Mouse (Mus musculus): Measurements from ENCODE around the gene Atp5s. TPM values are rescaled to one million over a fixed set of nuclear protein-coding genes. Genes with fewer than 3 reads are reported as not detected.

The Atp5s gene
- polyA plus RNA-seq, 1 experiment from 2014 or later = 18.5 TPM

DNA sequence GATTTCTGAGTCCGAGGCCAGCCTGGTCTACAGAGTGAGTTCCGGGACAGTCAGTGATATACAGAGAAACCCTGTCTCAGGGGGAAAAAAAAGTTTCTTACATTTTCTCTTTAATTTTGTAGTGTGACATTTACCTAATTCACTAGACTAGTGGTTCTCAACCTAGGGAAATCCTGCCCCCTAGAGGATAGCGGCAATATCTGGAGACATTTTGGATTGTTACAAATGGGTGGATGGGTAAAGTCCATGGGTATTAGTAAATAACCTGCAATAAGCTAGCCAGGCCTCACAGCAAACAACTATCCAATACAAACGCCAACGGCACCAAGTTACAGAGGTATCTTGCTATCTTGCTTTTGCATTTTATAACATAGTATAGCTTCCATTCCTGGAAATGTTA is 28.0 kb upstream of the Atp5s start:
- Histone ChIP-seq H3K36me3 (ENCODE audit: insufficient read depth, low read length) (no peaks in the 10 kb centered on the region; the same call in 1 of the 2 replicates), H3K4me1 (ENCODE audit: insufficient read depth, low read depth, low read length) (no peaks in the 10 kb centered on the region), H3K4me3 (ENCODE audit: low read depth, low read length) (no peak overlapping the region), H3K9ac (replicated peaks; ENCODE audit: low read depth) (no peak overlapping the region), H3K27ac (ENCODE audit: low read length) (no peak overlapping the region), H3K4me2 (replicated peaks; ENCODE audit: low read depth, low read length) (no peak overlapping the region), H3K9me3 (ENCODE audit: low read length) (no peaks in the 10 kb centered on the region), H3K27me3 (replicated peaks; ENCODE audit: insufficient read depth, low read length) (no peaks in the 10 kb centered on the region)
- WGBS = 73% methylated on average over 5 of the region's 5 CpGs
- peak; percentile 79 for TF ChIP-seq CTCF (IDR thresholded peaks at IDR 0.05)
- TF ChIP-seq EP300 (IDR thresholded peaks at IDR 0.05) = no peak
- DNase-seq (ENCODE audit: low spot score) (peak; percentile 71), ATAC-seq (no peak)

DNA sequence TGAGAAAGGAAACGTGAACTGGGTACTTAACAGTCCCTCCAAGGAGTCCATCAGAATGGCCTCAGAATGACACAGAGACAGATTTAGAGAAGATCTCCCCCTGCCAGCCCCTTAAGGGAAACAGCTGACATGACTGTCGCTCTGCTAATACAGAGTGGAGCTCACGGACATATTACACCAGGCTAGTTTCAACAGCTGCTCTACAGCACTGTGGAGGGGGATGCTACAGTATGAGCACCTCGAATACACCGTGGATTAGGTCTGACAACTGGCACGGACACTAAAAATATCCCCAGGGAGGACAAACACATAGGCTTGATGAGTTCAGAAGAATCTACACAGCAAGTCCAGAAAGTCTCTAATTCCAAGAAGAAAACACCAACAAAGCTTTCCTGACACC is 26.4 kb upstream of the Atp5s start:
- no peak for ATAC-seq
- DNase-seq (ENCODE audit: low spot score) = no peak
- H3K36me3 ChIP-seq (ENCODE audit: insufficient read depth, low read length) = no peaks in the 10 kb centered on the region; the same call in 1 of the 2 replicates
- no peak overlapping the region for H3K4me3 ChIP-seq (ENCODE audit: low read depth, low read length)
- no peak for TF ChIP-seq CTCF (IDR thresholded peaks at IDR 0.05)
- no peak for TF ChIP-seq EP300 (IDR thresholded peaks at IDR 0.05)
- no peaks in the 10 kb centered on the region for H3K9me3 ChIP-seq (ENCODE audit: low read length)
- WGBS = 78% methylated on average over 6 of the region's 6 CpGs
- no peak overlapping the region for H3K9ac ChIP-seq (replicated peaks; ENCODE audit: low read depth)
- H3K4me1 ChIP-seq (ENCODE audit: insufficient read depth, low read depth, low read length) = no peaks in the 10 kb centered on the region
- H3K4me2 ChIP-seq (replicated peaks; ENCODE audit: low read depth, low read length) = no peak overlapping the region
- no peak overlapping the region for H3K27ac ChIP-seq (ENCODE audit: low read length)
- H3K27me3 ChIP-seq (replicated peaks; ENCODE audit: insufficient read depth, low read length) = no peaks in the 10 kb centered on the region

DNA sequence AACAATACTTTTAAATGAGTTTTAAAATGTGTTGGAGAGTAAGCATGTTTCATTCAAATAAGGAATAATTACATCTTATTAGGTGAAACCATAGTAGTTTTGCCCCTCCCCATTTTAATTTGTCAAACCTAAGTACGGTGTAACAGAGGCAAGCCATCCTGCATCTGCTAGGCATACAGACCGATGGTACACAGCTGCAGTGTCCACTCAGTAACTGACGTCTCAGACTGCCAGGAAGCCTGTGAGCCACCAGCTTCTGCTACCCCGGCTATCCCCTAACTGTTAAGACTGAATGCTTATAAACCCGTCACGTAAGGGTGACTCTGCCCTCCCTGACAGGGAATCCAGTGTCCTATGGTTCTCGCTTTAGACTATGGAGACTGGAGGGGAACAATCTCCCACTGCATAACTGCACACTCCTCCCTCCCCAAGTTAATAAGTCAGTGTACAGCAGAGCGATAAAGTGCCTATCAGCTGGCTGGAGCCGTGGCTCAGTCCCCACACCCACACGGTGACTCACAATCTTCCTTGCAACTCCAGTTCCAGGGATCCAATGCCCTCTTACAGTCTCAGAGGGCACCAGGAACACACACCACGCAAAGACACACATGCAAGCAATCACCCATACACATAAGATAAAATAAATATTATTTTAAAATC is 19.8 kb upstream of the Atp5s start:
- TF ChIP-seq EP300 (IDR thresholded peaks at IDR 0.05) (no peak), CTCF (IDR thresholded peaks at IDR 0.05) (no peak)
- H3K36me3 ChIP-seq (ENCODE audit: insufficient read depth, low read length) = no peaks in the 10 kb centered on the region; the same call in 1 of the 2 replicates
- no peak overlapping the region for H3K4me2 ChIP-seq (replicated peaks; ENCODE audit: low read depth, low read length)
- H3K27me3 ChIP-seq (replicated peaks; ENCODE audit: insufficient read depth, low read length) = no peaks in the 10 kb centered on the region
- no peaks in the 10 kb centered on the region for H3K4me1 ChIP-seq (ENCODE audit: insufficient read depth, low read depth, low read length)
- no peak overlapping the region for H3K9ac ChIP-seq (replicated peaks; ENCODE audit: low read depth)
- DNase-seq (ENCODE audit: low spot score) = no peak
- WGBS = 73% methylated on average over 11 of the region's 11 CpGs
- no peak overlapping the region for H3K4me3 ChIP-seq (ENCODE audit: low read depth, low read length)
- ATAC-seq = no peak
- no peaks in the 10 kb centered on the region for H3K9me3 ChIP-seq (ENCODE audit: low read length)
- no peak overlapping the region for H3K27ac ChIP-seq (ENCODE audit: low read length)

DNA sequence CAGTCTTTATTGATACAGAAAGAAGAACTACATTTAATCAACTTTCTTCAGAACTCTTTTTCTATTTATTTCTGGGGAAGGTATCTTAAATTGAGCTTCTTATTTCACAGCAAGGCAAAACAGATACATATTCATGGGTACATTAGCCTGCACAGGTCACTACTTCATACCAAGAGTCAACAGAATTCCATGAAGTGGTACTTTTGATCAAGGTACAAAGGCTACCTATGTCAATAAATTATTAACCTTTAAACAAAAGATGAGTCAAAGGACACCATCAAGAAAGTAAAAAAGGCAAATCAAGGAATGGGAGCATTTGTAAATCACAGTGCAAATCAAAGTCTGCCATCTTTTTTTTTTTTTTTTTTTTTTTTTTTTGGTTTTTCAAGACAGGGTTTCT is 11.1 kb upstream of the Atp5s start:
- H3K27me3 ChIP-seq (replicated peaks; ENCODE audit: insufficient read depth, low read length) = no peaks in the 10 kb centered on the region
- no peak for ATAC-seq
- no peak overlapping the region for H3K9ac ChIP-seq (replicated peaks; ENCODE audit: low read depth)
- no peak overlapping the region for H3K4me3 ChIP-seq (ENCODE audit: low read depth, low read length)
- H3K36me3 ChIP-seq (ENCODE audit: insufficient read depth, low read length) = no peaks in the 10 kb centered on the region
- H3K27ac ChIP-seq (ENCODE audit: low read length) = no peak overlapping the region
- H3K4me2 ChIP-seq (replicated peaks; ENCODE audit: low read depth, low read length) = no peak overlapping the region
- no peaks in the 10 kb centered on the region for H3K4me1 ChIP-seq (ENCODE audit: insufficient read depth, low read depth, low read length)
- TF ChIP-seq EP300 (IDR thresholded peaks at IDR 0.05) (no peak), CTCF (IDR thresholded peaks at IDR 0.05) (no peak)
- H3K9me3 ChIP-seq (ENCODE audit: low read length) = no peaks in the 10 kb centered on the region
- no peak for DNase-seq (ENCODE audit: low spot score)

DNA sequence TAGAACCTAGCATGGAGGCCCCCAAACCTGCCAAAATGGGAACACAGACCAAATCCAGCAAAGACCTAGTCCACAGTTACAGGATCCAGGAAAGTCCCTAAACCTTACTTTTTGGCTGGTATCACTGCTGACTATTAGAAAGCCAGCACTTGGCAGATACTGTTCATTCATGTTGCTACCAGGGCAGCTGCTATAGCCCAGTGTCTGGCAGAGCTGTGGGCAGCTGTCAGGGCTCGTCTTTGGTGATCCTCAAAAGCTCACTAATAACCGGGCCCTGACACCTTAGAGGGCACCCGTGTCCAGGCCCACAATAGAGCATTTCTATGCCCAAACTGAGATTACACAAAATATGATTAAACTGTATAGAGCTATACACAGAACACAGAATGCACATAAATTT is 1.9 kb upstream of the Atp5s start:
- H3K27me3 ChIP-seq (replicated peaks; ENCODE audit: insufficient read depth, low read length) = no peaks in the 10 kb centered on the region
- DNase-seq (ENCODE audit: low spot score) (no peak), ATAC-seq (no peak)
- H3K27ac ChIP-seq (ENCODE audit: low read length) = no peak overlapping the region
- H3K4me3 ChIP-seq (ENCODE audit: low read depth, low read length) = no peak overlapping the region
- H3K36me3 ChIP-seq (ENCODE audit: insufficient read depth, low read length) = no peaks in the 10 kb centered on the region
- H3K4me2 ChIP-seq (replicated peaks; ENCODE audit: low read depth, low read length) = no peak overlapping the region
- H3K9ac ChIP-seq (replicated peaks; ENCODE audit: low read depth) = no peak overlapping the region
- H3K9me3 ChIP-seq (ENCODE audit: low read length) = no peaks in the 10 kb centered on the region
- 87% methylated on average over 3 of the region's 3 CpGs for WGBS
- TF ChIP-seq EP300 (IDR thresholded peaks at IDR 0.05) (no peak), CTCF (IDR thresholded peaks at IDR 0.05) (no peak)
- 0 out of 2 replicates have a peak, but pooled peaks cover 3% of the 10 kb centered on the region for H3K4me1 ChIP-seq (ENCODE audit: insufficient read depth, low read depth, low read length)

DNA sequence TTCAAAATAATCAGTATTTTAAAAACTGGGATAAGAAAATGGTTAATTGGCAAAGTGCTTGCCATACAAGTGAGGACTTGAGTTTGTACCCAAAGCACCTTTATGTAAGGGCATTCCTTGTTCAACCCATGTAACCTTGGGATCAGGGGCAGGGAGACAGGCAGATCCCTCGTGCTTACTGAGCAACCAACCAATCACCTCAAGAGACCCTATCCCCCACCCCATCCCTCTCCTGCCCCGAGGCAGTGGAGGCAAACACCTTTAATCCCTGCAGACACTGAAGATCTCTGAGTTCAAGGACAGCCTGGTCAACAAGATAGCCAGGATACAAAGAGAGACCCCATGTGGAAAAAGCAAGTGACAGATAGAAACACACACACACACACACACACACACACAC is 1.4 kb upstream of the Atp5s start:
- 47% methylated on average over 2 of the region's 2 CpGs for WGBS
- Histone ChIP-seq H3K27ac (ENCODE audit: low read length) (no peak overlapping the region), H3K36me3 (ENCODE audit: insufficient read depth, low read length) (no peaks in the 10 kb centered on the region), H3K9me3 (ENCODE audit: low read length) (no peaks in the 10 kb centered on the region), H3K27me3 (replicated peaks; ENCODE audit: insufficient read depth, low read length) (no peaks in the 10 kb centered on the region), H3K4me2 (replicated peaks; ENCODE audit: low read depth, low read length) (no peak overlapping the region), H3K4me1 (ENCODE audit: insufficient read depth, low read depth, low read length) (0 out of 2 replicates have a peak, but pooled peaks cover 3% of the 10 kb centered on the region), H3K4me3 (ENCODE audit: low read depth, low read length) (no peak overlapping the region), H3K9ac (replicated peaks; ENCODE audit: low read depth) (no peak overlapping the region)
- DNase-seq (ENCODE audit: low spot score) (no peak), ATAC-seq (no peak)
- TF ChIP-seq EP300 (IDR thresholded peaks at IDR 0.05) (no peak), CTCF (IDR thresholded peaks at IDR 0.05) (no peak)

Data from lung, postnatal 0 days (tissue).